Mouse (Mus musculus) liver, adult 2 months (tissue): ENCODE data around the gene Hist1h1d.

Experiments
- CTCF ChIP-seq: fragments of 200-500 bp; IDR thresholded peaks from 2 replicates; pipeline ENCODE4 v1.5.1; 2011; ENCODE audit warnings: low read depth, low read length, control low read depth
- POLR2A ChIP-seq: fragments of 200-500 bp; IDR thresholded peaks from 2 replicates; pipeline ENCODE4 v1.6.1; 2011; ENCODE audit warnings: low read length, control low read depth; ENCODE audit not compliant: insufficient read depth; ENCODE audit errors: extremely low read depth

GRCm38 (mm10) chr13:23526312-23526711 lies 26.8 kb upstream of the Hist1h1d start:
- TF ChIP-seq CTCF (no peak), POLR2A (no peak)
